Mouse (Mus musculus): ENCODE measurements at regions not wholly inside any gene's neighbourhood (a gene's known extent, or its start where the extent isn't known, plus 50 kb on each side); places are given as distances from the start of the nearest gene placed in this dataset.

DNA sequence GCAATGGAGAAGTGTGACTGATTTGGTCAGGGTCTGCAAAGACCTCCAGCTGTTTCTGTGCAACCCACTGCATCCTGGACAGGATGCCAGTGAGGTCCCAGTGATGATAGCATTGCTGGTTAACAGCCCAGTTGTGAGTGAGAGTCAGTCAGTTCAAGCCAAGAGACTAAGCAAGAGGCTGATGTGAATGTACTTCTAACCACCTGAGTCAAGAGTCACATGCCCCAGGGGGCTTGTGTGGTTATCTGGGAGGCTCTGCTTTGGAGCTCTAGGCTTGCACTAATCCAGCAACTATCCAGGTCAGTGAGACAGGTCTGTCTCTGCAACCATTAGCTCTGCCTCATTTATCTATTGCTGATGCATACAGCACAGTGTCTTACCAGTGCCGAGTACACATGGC, 55.5 kb upstream of the Irf2bp2 start:
- in situ Hi-C loops (cut with MboI; ENCODE audit: unreplicated experiment in 2 of 2), result no loop called here

DNA sequence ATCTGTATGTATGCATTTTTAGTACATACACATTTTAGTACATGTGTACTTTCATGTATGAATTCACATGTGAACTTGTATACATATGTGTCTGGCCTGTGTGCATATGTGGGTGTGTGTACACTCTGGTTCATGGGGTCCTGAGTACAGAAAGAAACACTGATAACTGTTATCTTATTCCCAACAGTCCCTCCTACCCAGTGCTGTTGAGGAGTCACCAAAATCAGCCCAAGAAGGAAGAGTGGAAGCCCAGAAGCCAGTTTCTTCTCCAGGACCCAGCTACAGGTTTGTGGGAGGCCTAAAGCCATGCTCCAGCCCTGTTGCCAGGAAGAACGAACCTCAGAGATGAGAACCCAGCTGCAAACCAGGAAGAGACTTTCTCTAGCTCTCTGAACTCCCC, 53.6 kb upstream of the Irf2bp2 start:
- in situ Hi-C loops (cut with MboI; ENCODE audit: unreplicated experiment in 2 of 2), result no loop called here

DNA sequence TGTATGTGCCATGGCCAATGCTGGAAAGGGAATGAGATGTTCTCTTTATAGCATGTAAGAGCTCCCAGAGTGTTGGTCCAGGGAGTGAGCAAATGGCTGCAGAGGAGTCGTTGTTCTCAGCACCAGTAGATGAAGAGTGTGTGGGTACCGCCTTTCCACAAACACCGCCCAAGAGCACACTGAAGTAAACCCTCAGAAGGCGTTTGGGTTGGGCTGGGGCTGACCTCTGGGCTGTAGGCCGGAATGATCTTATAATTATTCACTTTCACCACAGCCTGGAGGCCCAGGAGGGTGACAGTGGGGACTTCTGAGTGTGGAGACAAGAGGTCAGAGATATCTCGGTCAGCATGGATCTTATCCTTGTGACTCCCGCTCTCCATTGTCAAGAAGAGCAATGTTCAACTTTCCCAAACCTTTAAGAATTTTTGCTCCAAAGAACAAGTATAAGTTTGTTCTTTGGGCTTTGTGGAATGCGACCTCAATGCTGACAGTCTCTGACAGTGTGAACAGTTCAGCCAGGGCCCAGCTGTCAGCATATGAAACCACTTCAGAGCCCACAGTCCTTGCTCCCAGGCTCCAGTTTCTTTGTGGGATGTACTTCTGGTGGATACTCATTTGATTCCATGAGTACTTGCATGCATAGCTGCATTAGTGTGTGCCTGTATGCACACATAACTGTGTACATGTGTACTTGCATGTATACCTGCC, 53.0 kb upstream of the Irf2bp2 start:
- in situ Hi-C loops (cut with MboI; ENCODE audit: unreplicated experiment in 2 of 2), result no loop called here

DNA sequence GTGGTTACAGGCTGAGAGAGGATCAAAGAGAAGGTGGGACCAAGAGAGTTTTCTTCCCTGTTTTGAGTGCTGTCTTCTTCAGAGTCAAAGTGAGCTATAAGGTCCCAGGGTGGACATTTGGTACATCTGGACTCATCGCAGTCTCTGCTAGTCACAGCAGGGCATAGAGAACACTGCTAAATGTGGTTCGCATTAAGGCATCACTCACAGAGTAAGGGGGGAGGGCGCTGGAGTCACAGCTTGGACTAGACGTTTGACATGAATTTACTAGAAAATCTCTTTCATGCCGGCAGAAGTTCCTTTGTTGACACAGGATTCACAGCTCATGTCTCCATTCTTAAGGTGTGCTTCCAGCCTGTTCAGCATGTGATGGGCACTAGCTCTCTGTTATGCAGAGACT, 50.4 kb upstream of the Irf2bp2 start:
- in situ Hi-C loops (cut with MboI; ENCODE audit: unreplicated experiment in 2 of 2), result no loop called here
